Mouse (Mus musculus): ENCODE results near the gene Tmpo.

GRCm38 (mm10) chr10:91128551-91129160 is 52.5 kb downstream of the Tmpo start:
- no peak for TF ChIP-seq CTCF (IDR thresholded peaks at IDR 0.05; ENCODE audit: low read depth)
- no peak for TF ChIP-seq EP300 (IDR thresholded peaks at IDR 0.05; ENCODE audit: low read depth)
